Comparison of ENCODE assay signal across 8 mouse cellular contexts in genomic region chr8:92998600-92998999, GRCm38 (mm10). TPM values are rescaled to one million over a fixed set of nuclear protein-coding genes. Genes with fewer than 3 reads are reported as not detected.
DNase-seq lines count a peak whose midpoint lies in the region; ATAC-seq and TF ChIP-seq lines count a peak whose summit lies in the region.

No protein-coding gene starts in this region.

- no peak overlapping the region for H3K4me3 ChIP-seq in lung, embryonic 14.5 days (ENCODE audit: low read depth, low read length)

- H3K9me3 ChIP-seq in lung, embryonic 14.5 days (ENCODE audit: low read depth, low read length): no peaks in the 10 kb centered on the region

- H3K4me1 ChIP-seq in lung, embryonic 14.5 days (ENCODE audit: insufficient read depth): no peaks in the 10 kb centered on the region

- H3K27me3 ChIP-seq in lung, embryonic 14.5 days (ENCODE audit: insufficient read depth, low read length): no peaks in the 10 kb centered on the region

- ATAC-seq in lung, embryonic 14.5 days (ENCODE audit: insufficient read depth): peak; percentile 14; the same call in 1 of the 2 replicates

- TF ChIP-seq CTCF in lung, embryonic 14.5 days (IDR thresholded peaks at IDR 0.05; ENCODE audit: low read depth): peak; percentile 82

- H3K27ac ChIP-seq in lung, embryonic 14.5 days (ENCODE audit: low read depth): no peak overlapping the region

- no peaks in the 10 kb centered on the region for H3K36me3 ChIP-seq in lung, embryonic 14.5 days (ENCODE audit: insufficient read depth)

- H3K9ac ChIP-seq in lung, embryonic 14.5 days: no peak overlapping the region

- WGBS in lung, embryonic 14.5 days: 38% methylated on average over 2 of the region's 2 CpGs

- DNase-seq in cerebellum, postnatal 14 days: peak; percentile 75 to 84
- no peak for DNase-seq in cerebellum, adult 9-11 months
- peak; percentile 56 for DNase-seq in ovary, postnatal 14 days (ENCODE audit: low spot score)
- DNase-seq in ovary, postnatal 36 days (ENCODE audit: low spot score): no peak
- DNase-seq in embryo, embryonic 11 days: peak; percentile 86
- peak; percentile 71 for DNase-seq in kidney, postnatal 10 days
- peak; percentile 94 for DNase-seq in lung, embryonic 14.5 days
- peak; percentile 8 for DNase-seq in thymus, postnatal 25 days

- H3K4me2 ChIP-seq in lung, embryonic 14.5 days: no peak overlapping the region

RNA-seq across cellular contexts. Expression of gene Slc6a2, which starts 38.7 kb away (rescaled TPM):
- 0.08 and 0.16 TPM in 2 replicates for polyA plus RNA-seq in lung, embryonic 14.5 days (2014; fragmentation: Nextera tagmentation; extraction: Ambion mirVana)

RNA-seq across cellular contexts. Expression of gene Ces1a, which starts 49.4 kb away (rescaled TPM):
- not detected in 2 replicates for polyA plus RNA-seq in lung, embryonic 14.5 days (2014; fragmentation: Nextera tagmentation; extraction: Ambion mirVana)

Comparison
In these comparisons a context has a peak if more than half of its experiments do, and no peak if none do; other contexts are left out.
1. DNase-seq: peak in cerebellum, postnatal 14 days (2 of 2), ovary, postnatal 14 days (single experiment), embryo, embryonic 11 days (single experiment), kidney, postnatal 10 days (single experiment), lung, embryonic 14.5 days (single experiment) and thymus, postnatal 25 days (single experiment); none in cerebellum, adult 9-11 months (single experiment) and ovary, postnatal 36 days (single experiment).